Mouse (Mus musculus) cerebellum, adult 2 months (tissue): Measurements from ENCODE around the gene Hectd1. TPM values are rescaled to one million over a fixed set of nuclear protein-coding genes. Genes with fewer than 3 reads are reported as not detected.

Source experiments
- DNase-seq, 2 experiments: peaks; one replicate each; pipeline ENCODE4 v3.0.0; 2021
- H3K27ac ChIP-seq: fragments of 200-500 bp; 2 replicates; pipeline ENCODE4 v1.5.1; 2012; ENCODE audit warnings: low read length, control low read depth, inconsistent platforms; ENCODE audit not compliant: insufficient read depth
- H3K27me3 ChIP-seq: fragments of 200-500 bp; 2 replicates; pipeline ENCODE4 v1.6.1; 2012; ENCODE audit warnings: inconsistent platforms, mild to moderate bottlenecking, low read length, moderate library complexity; ENCODE audit not compliant: control insufficient read depth, insufficient read depth
- H3K4me1 ChIP-seq: fragments of 200-500 bp; 2 replicates; pipeline ENCODE4 v1.6.1; 2011; ENCODE audit warnings: low read length; ENCODE audit not compliant: control insufficient read depth, insufficient read depth
- H3K4me3 ChIP-seq: fragments of 200-500 bp; replicated peaks from 2 replicates; pipeline ENCODE3; 2011; ENCODE audit warnings: mild to moderate bottlenecking, low read depth, low read length, control low read depth; ENCODE audit not compliant: insufficient read depth
- CTCF ChIP-seq: fragments of 200-500 bp; IDR thresholded peaks from 2 replicates; pipeline ENCODE4 v1.5.1; 2011; ENCODE audit warnings: low read depth, mild to moderate bottlenecking, control low read depth, low read length, moderate library complexity, borderline replicate concordance; ENCODE audit not compliant: insufficient read depth
- POLR2A ChIP-seq: fragments of 200-500 bp; IDR thresholded peaks from 2 replicates; pipeline ENCODE4 v1.6.1; 2011; ENCODE audit warnings: low read length, control low read depth, borderline replicate concordance; ENCODE audit not compliant: insufficient read depth
- WGBS: fragments of 180-500 bp; shearing (Covaris S2); methylation state at CpG from one replicate; pipeline ENCODE4 v1.1.7; 2018; 5-methylcytosine and 5-hydroxymethylcytosine counted together
- polyA plus RNA-seq: library from polyadenylated mRNA; depleted of rRNA; stranded (reverse); fragments of >200 nt; gene quantifications from 2 replicates; pipeline ENCODE4 v1.2.3, GENCODE M21; 2012

Hectd1 gene
- polyA plus RNA-seq, 1 experiment, result 39.4 TPM

DNA sequence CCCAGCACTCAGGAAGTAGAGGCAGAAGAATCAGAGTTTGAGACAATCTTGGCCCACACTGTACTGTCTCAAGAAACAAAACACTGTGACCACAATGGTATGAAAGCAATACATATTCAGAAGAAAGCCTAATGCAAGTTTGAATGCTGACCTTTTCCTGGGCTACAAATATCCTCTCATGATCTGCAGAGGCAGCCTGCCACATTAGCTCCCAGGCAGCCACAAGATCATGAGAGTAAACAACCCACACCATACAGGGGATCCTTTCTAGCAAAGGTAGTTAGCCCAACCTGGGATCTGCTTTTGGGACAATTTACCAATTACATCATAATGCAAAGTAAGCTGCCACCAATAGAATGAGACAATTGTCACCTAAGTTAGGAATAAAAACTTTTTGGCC lies 18.8 kb downstream of the Hectd1 start:
- DNase-seq, result no peak
- Histone ChIP-seq H3K27me3 (no peaks in the 10 kb centered on the region), H3K4me3 (no peak overlapping the region), H3K27ac (no peak overlapping the region), H3K4me1 (no peaks in the 10 kb centered on the region)
- TF ChIP-seq POLR2A (no peak), CTCF (no peak)

DNA sequence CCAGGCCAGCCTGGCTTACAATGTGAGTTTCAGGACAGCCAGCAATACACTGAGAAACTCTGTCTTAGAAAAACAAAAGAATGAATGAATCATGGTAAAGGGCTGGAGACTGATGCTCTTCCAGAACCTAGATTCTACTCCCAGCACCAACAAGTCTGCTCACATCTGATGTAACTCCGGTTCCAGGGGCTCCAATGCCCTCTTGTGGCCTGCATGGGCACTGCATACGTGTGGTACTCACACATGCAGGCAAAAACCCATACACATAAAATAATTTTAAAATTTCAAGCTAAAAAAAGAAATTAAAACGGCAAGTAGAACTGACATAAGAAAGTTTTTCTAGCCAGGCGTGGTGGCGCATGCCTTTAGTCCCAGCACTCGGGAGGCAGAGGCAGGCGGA lies 44.5 kb downstream of the Hectd1 start:
- no peaks in the 10 kb centered on the region; the same call in 1 of the 2 replicates for H3K4me1 ChIP-seq
- no peak overlapping the region for H3K4me3 ChIP-seq
- no peak for DNase-seq
- no peaks in the 10 kb centered on the region for H3K27me3 ChIP-seq
- WGBS, result 93% methylated on average over 7 of the region's 7 CpGs
- TF ChIP-seq POLR2A (no peak), CTCF (peak; percentile 38; the same call in 1 of the 2 replicates)
- no peak overlapping the region for H3K27ac ChIP-seq

DNA sequence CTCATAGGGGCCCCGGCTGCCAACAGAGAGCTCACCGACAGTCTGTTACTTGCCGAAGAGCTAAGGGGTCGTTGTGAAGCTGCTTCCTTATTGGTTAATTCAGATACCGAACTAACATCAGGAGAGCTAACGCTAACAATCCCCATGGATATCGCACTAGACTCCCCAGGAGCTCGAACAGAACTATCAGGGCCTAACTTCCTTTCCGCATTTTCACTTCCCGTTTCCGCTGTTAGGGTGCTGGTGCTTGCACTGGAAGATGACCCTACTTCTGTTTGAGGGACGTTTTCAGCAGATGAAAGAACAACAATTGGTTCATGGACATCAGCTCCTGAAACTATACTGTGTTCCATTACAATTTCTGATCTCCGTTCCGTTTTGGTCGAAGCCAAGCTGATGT lies 60.6 kb downstream of the Hectd1 start:
- DNase-seq, result no peak
- Histone ChIP-seq H3K27ac (no peak overlapping the region), H3K4me1 (no peaks in the 10 kb centered on the region), H3K4me3 (no peak overlapping the region), H3K27me3 (no peaks in the 10 kb centered on the region)
- WGBS, result 95% methylated on average over 15 of the region's 15 CpGs
- no peak for TF ChIP-seq CTCF
- TF ChIP-seq POLR2A, result no peak

DNA sequence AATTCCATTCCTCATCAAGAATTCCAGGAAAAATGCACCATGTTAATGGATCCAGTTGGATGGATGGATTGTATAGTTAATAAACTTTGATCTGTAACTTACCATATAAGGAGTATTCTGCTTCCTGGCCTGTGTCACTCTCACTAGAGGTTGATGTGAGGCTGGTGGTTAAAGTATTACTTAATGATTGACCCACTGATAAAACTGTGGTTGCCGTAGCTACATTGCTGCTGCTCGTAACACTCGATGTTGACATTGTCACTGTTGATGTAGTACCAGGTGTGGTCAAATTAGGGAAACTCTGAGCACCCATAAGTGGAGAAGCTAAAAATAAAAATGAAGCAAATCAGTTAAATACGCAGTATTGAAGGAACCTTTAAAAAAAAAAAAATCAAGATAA lies 61.9 kb downstream of the Hectd1 start:
- Histone ChIP-seq H3K27me3 (no peaks in the 10 kb centered on the region), H3K4me1 (no peaks in the 10 kb centered on the region), H3K4me3 (no peak overlapping the region), H3K27ac (no peak overlapping the region)
- no peak for TF ChIP-seq POLR2A
- no peak for TF ChIP-seq CTCF
- WGBS, result 95% methylated on average over 4 of the region's 4 CpGs
- DNase-seq, result no peak

DNA sequence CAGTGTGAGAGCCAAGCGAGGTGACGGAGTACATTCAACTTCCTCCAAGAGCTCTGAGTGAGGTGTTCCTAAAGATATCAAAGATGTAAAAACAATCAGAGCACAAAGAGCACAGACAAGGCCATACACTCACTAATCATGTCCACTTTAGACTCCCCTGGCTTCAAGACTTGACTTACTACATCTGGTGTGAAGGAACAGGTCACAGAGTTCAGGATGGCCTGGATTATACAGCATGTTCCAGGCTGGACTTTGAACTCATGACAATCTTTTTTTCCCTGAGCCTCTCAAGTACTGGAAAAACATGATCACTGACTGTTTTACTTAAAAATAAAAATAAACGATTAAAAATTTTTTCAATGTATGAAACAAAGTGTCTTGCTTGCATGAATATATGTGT lies 70.0 kb downstream of the Hectd1 start:
- no peak overlapping the region for H3K27ac ChIP-seq
- DNase-seq, result no peak
- no peak overlapping the region for H3K4me3 ChIP-seq
- no peak for TF ChIP-seq POLR2A
- TF ChIP-seq CTCF, result no peak
- 99% methylated on average over 3 of the region's 3 CpGs for WGBS
- no peaks in the 10 kb centered on the region for H3K4me1 ChIP-seq
- H3K27me3 ChIP-seq, result no peaks in the 10 kb centered on the region

DNA sequence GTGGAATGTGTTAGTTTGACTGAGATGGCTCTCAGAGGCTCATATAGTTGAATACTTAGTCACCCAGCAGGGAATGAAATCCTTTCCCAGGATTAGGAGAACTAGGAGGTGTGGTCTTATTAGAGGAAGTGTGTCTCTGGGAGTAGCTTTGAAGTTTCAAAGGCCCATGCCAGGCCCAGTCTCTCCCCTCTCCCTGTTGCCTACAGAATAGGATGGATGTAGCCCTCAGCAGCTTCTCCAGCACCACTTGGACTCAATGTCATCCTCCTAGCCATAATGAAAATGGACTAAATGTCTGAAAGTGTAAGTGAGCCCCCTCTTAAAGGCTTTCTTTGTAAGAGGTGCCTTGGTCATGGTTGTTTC lies 72.8 kb downstream of the Hectd1 start:
- DNase-seq, result no peak
- no peaks in the 10 kb centered on the region for H3K27me3 ChIP-seq
- no peaks in the 10 kb centered on the region for H3K4me1 ChIP-seq
- H3K27ac ChIP-seq, result no peak overlapping the region
- TF ChIP-seq POLR2A (no peak), CTCF (no peak)
- no peak overlapping the region for H3K4me3 ChIP-seq

DNA sequence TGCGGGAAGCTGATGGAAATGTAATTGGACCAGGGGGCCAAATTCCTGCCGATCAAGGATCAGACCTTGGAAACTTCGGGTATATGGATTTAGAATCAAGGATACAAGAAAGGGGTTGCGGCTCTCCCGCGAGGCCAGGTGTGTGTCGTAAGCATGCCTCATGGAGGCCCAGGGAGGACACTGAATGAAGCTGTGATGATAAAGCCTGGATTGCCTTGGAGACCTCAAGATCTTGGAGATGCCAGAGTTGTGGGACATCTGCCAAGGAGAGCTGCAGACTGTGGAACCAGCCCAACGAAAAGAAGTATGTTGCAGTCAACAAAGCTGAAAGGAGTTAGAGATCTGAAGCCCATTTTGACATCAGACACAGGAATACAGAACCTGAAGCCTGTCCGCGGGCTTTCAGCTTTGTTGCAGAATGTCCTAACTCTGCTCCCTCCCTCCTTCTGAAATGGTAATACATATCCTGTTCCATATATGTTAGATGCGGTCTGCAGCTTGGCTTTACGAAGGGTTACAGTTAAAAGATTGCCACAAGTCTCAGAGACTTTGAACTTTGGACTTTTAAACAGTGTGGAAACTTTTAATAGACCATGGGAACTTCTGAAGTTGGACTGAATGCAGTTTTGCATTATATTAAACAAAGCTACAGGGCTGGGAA lies 73.3 kb downstream of the Hectd1 start:
- Histone ChIP-seq H3K4me1 (no peaks in the 10 kb centered on the region), H3K4me3 (no peak overlapping the region), H3K27me3 (no peaks in the 10 kb centered on the region), H3K27ac (no peak overlapping the region)
- WGBS, result 89% methylated on average over 12 of the region's 12 CpGs
- DNase-seq, result no peak
- no peak for TF ChIP-seq CTCF
- no peak for TF ChIP-seq POLR2A

DNA sequence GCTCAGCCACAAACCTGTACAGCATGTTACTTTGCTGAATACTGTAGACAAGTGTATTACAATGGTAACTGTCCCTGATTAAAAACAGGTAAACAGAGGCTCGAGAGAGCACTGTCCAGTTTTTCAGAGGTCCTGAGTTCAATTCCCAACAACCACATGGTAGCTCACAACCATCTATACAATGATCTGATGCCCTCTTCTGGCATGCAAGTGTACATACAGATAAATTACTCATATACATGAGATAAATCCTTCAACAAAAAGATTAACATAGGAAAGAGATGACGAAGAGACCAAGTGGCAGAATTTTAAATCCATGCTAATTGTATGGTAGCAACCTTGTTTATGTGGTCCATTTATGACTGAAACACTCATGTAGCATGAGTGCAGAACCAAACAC lies 82.0 kb downstream of the Hectd1 start:
- no peak for TF ChIP-seq CTCF
- no peak for TF ChIP-seq POLR2A
- Histone ChIP-seq H3K4me1 (no peaks in the 10 kb centered on the region), H3K27me3 (no peaks in the 10 kb centered on the region), H3K27ac (no peak overlapping the region), H3K4me3 (no peak overlapping the region)
- 90% methylated on average over 2 of the region's 2 CpGs for WGBS
- DNase-seq, result no peak

DNA sequence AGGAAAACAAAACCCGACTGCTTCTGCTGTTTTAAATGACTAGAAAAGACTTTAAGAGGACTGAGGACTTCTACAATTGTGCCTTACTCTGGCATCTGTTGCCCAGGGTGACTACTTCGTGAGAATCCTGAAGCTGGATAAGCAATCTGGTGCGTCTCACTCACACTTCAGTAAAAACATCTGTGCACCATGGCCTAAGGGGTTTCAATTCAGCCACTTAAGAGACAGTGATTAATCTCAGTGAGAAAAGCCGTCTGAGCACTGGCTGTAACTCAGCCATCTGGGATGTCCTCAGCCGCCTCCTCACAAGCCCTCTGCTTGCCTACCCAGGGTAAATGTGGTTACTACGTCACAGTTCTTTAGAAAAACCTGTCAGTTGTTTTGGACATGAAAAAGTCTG lies 84.4 kb downstream of the Hectd1 start:
- TF ChIP-seq CTCF, result no peak
- no peak for TF ChIP-seq POLR2A
- DNase-seq, result no peak
- H3K4me3 ChIP-seq, result no peak overlapping the region
- H3K4me1 ChIP-seq, result no peaks in the 10 kb centered on the region
- H3K27me3 ChIP-seq, result no peaks in the 10 kb centered on the region
- 0 out of 2 replicates have a peak overlapping the region, but pooled peaks have one; percentile 6 for H3K27ac ChIP-seq
- WGBS, result 73% methylated on average over 6 of the region's 6 CpGs
